Mouse (Mus musculus) liver, adult 2 months (tissue): ENCODE data around the gene Ppp1r9a. TPM values are rescaled to one million over a fixed set of nuclear protein-coding genes. Genes with fewer than 3 reads are reported as not detected.

Experiments used
- DNase-seq: peaks from one replicate; pipeline ENCODE4 v3.0.0-alpha.2; 2011; ENCODE audit warnings: low read depth, low spot score; ENCODE audit errors: extremely low read depth
- H3K27ac ChIP-seq: fragments of 200-500 bp; replicated peaks from 2 replicates; pipeline ENCODE4 v1.5.1; 2012; ENCODE audit warnings: low read depth, mild to moderate bottlenecking, control low read depth, inconsistent platforms, low read length; ENCODE audit not compliant: insufficient read depth
- H3K27me3 ChIP-seq: fragments of 200-500 bp; 2 replicates; pipeline ENCODE4 v1.6.1; 2012; ENCODE audit warnings: mild to moderate bottlenecking, moderate library complexity, low read length, inconsistent platforms; ENCODE audit not compliant: control insufficient read depth, insufficient read depth
- H3K36me3 ChIP-seq: fragments of 200-500 bp; 2 replicates; pipeline ENCODE4 v1.6.1; 2012; ENCODE audit warnings: low read length, inconsistent platforms; ENCODE audit not compliant: control insufficient read depth, insufficient read depth
- H3K4me1 ChIP-seq: fragments of 200-500 bp; 2 replicates; pipeline ENCODE4 v1.6.1; 2011; ENCODE audit warnings: low read length; ENCODE audit not compliant: control insufficient read depth, insufficient read depth
- H3K4me3 ChIP-seq: fragments of 200-500 bp; 2 replicates; pipeline ENCODE4 v1.5.1; 2011; ENCODE audit warnings: low read depth, mild to moderate bottlenecking, control low read depth, low read length, moderate library complexity; ENCODE audit not compliant: insufficient read depth
- H3K79me2 ChIP-seq: fragments of 200-500 bp; 2 replicates; pipeline ENCODE4 v1.6.1; 2012; ENCODE audit warnings: inconsistent platforms, mild to moderate bottlenecking, low read length, moderate library complexity; ENCODE audit not compliant: control insufficient read depth, insufficient read depth
- H3K9ac ChIP-seq: fragments of 200-500 bp; 2 replicates; pipeline ENCODE4 v1.6.1; 2012; ENCODE audit warnings: low read depth, mild to moderate bottlenecking, control low read depth, inconsistent platforms, low read length
- CTCF ChIP-seq: fragments of 200-500 bp; IDR thresholded peaks from 2 replicates; pipeline ENCODE4 v1.5.1; 2011; ENCODE audit warnings: low read depth, low read length, control low read depth
- POLR2A ChIP-seq: fragments of 200-500 bp; IDR thresholded peaks from 2 replicates; pipeline ENCODE4 v1.6.1; 2011; ENCODE audit warnings: low read length, control low read depth; ENCODE audit not compliant: insufficient read depth; ENCODE audit errors: extremely low read depth
- WGBS: fragments of 180-500 bp; shearing (Covaris S2); methylation state at CpG from one replicate; pipeline ENCODE4 v1.1.7; 2018; 5-methylcytosine and 5-hydroxymethylcytosine counted together
- polyA plus RNA-seq: library from polyadenylated mRNA; depleted of rRNA; stranded (reverse); fragments of >200 nt; gene quantifications from 2 replicates; pipeline ENCODE4 v1.2.3, GENCODE M21; 2012
- total RNA-seq: library from RNA; depleted of rRNA; stranded (reverse); fragments of >200 nt; gene quantifications from 2 replicates; pipeline ENCODE4 v1.2.3, GENCODE M21; 2014

The Ppp1r9a gene
- total and polyA plus RNA-seq, 2 experiments: 0.75 to 3.0 TPM

DNA sequence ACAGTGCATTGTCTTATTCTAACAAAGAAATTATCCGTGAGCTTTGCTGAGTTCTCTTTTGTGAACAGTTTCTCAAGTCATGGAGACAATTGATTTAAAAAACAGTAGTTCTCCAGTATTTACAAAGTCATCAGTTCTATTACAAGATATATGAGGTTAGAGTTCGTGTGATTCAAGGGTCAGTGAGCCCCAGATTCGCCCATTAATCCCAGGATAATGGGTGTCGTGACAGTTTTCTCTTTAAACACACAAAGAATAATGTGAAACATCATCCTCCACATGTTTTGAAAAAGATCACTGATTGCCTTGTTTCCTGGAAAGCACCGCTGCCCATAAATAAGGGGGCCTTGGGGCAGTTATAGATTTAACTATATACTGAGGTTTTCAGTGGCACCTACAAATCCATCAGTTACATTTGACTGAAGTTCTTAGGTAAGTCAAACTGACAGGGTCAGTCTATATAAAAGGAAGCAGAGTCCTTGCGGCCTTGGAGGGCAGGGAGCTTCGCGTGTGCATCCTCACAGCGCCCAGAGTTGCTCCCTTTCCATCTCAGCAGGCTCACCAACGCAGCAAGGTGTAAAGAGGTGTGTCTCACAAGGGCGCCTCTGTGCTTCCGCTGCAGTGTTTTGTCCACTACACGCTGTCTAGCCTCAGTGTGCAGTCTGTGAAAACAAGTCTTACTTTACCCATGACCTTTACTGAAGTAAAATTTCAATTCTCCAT lies 126.6 kb downstream of the Ppp1r9a start:
- Histone ChIP-seq H3K4me1 (no peaks in the 10 kb centered on the region), H3K4me3 (no peak overlapping the region), H3K9ac (no peak overlapping the region), H3K27ac (no peak overlapping the region), H3K79me2 (no peaks in the 10 kb centered on the region), H3K27me3 (no peaks in the 10 kb centered on the region), H3K36me3 (no peaks in the 10 kb centered on the region)
- DNase-seq: no peak
- TF ChIP-seq CTCF (no peak), POLR2A (no peak)
- 90% methylated on average over 13 of the region's 13 CpGs for WGBS

DNA sequence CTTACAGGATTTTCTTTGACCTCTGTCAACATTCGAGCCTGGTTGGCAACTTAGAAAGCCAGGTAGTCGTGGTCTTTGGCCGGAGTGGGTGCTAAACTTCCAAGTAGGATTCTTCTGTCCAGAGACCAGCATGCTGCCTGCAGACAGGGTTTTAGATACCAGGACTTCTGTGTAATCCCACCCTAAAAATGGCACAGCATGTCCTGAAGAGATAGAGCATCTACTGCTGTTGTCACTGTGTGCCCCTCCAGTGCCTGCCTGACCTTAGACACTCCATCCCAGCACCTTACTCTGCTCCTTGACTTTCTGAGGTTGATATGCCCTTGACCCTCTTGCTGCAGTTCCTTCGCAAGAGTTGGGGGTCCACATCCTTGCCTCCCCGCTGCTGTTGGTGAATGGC lies 127.2 kb downstream of the Ppp1r9a start:
- 88% methylated on average over 5 of the region's 5 CpGs for WGBS
- Histone ChIP-seq H3K27me3 (no peaks in the 10 kb centered on the region), H3K9ac (no peak overlapping the region), H3K4me1 (no peaks in the 10 kb centered on the region), H3K4me3 (no peak overlapping the region), H3K36me3 (no peaks in the 10 kb centered on the region), H3K79me2 (no peaks in the 10 kb centered on the region), H3K27ac (no peak overlapping the region)
- DNase-seq: no peak
- TF ChIP-seq POLR2A (no peak), CTCF (no peak)

DNA sequence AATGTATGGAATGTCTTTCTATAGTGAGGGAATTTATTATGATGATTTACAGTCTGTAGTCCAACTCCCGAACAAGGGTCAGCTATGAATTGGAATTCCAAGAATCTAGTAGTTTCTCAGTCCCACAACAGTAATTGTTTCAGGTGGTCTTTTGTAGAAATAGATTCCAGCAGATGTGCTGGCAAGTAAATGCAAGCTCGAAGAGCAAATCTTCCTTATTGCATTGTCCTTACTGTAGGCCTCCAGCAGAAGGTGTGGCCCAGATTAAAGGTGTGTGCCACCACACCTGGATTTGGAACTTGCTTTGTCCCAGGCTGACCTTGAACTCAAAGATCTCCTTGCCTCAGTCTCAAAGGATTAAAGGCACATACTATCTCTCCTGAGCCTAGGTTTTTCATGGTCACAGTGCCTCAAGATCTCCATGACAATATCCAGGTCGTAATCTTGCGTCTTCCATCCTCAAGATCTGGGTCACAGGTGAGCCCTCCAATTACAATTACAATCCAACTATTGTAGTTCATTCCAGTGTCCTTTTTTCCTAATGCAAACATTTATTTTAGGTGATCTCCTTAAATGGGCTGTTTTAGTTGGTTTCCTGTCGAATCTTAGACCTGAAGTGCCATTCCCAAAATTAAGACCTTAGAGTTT lies 130.4 kb downstream of the Ppp1r9a start:
- Histone ChIP-seq H3K9ac (no peak overlapping the region), H3K4me3 (no peak overlapping the region), H3K27me3 (no peaks in the 10 kb centered on the region), H3K4me1 (no peaks in the 10 kb centered on the region), H3K36me3 (no peaks in the 10 kb centered on the region), H3K79me2 (no peaks in the 10 kb centered on the region), H3K27ac (no peak overlapping the region)
- WGBS: 95% methylated on average over 5 of the region's 5 CpGs
- TF ChIP-seq POLR2A (no peak), CTCF (no peak)
- no peak for DNase-seq

DNA sequence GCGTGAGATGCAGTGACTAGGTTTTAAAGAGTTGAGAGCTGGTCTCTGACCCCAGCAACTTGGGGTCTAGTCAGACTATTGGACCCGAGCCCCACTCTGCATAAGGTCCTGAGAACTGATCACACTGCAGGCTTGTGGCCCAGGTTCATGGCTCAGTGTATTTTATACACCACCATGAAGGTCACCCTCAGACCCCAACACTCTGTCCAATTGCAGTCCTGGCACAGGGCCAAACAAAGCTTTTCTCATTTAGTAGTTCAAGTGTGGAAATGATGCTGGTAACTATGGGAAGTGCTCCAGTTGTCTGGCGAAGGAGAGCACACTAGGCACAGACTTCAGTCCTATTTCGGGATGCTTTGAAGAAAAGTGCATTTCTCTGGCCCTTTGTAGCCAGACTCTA lies 134.5 kb downstream of the Ppp1r9a start:
- no peak overlapping the region for H3K9ac ChIP-seq
- no peaks in the 10 kb centered on the region for H3K36me3 ChIP-seq
- TF ChIP-seq POLR2A: no peak
- no peak for TF ChIP-seq CTCF
- DNase-seq: no peak
- no peaks in the 10 kb centered on the region for H3K4me1 ChIP-seq
- H3K27me3 ChIP-seq: no peaks in the 10 kb centered on the region
- WGBS: 91% methylated on average over 4 of the region's 4 CpGs
- H3K4me3 ChIP-seq: no peak overlapping the region
- no peaks in the 10 kb centered on the region for H3K79me2 ChIP-seq
- no peak overlapping the region for H3K27ac ChIP-seq

- Histone ChIP-seq H3K36me3 (no peaks in the 10 kb centered on the region), H3K27ac (no peak overlapping the region), H3K9ac (no peak overlapping the region), H3K4me3 (no peak overlapping the region), H3K4me1 (no peaks in the 10 kb centered on the region), H3K27me3 (no peaks in the 10 kb centered on the region), H3K79me2 (no peaks in the 10 kb centered on the region)
- 92% methylated on average over 2 of the region's 2 CpGs for WGBS
- TF ChIP-seq POLR2A: no peak
- no peak for TF ChIP-seq CTCF
- DNase-seq: no peak
Measured at GRCm38 (mm10) chr6:5038140-5038749, 135.5 kb downstream of the Ppp1r9a start.
